ENCODE assay signal across 19 mouse cellular contexts in genomic region chr13:29940071-29940470, GRCm38 (mm10).
"Had no signal": no experiment of that assay in that cellular context is flagged by ENCODE, and none has a peak within 500 bp of the region (broad histone marks: within the 10 kb centered on the region; RNA-seq: fewer than 3 reads in every experiment).

No protein-coding gene starts in this region.

- H3K27ac ChIP-seq: layer of hippocampus, adult 2 months; left cerebral cortex, adult 2 months; limb, embryonic 12.5 days; liver, embryonic 13.5 days; midbrain, embryonic 10.5 days; midbrain, embryonic 13.5 days; neural tube, embryonic 13.5 days; stomach, embryonic 15.5 days had no signal

- H3K4me3 ChIP-seq: layer of hippocampus, adult 2 months; left cerebral cortex, adult 2 months; limb, embryonic 12.5 days; liver, embryonic 13.5 days; megakaryocyte, embryonic 14.5 days; midbrain, embryonic 10.5 days; midbrain, embryonic 13.5 days; myocyte; neural tube, embryonic 13.5 days; stomach, embryonic 15.5 days had no signal

- H3K4me2 ChIP-seq: limb, embryonic 12.5 days; liver, embryonic 13.5 days; lung, embryonic 14.5 days; midbrain, embryonic 13.5 days; neural tube, embryonic 13.5 days; stomach, embryonic 15.5 days had no signal

- H3K9me3 ChIP-seq: liver, embryonic 13.5 days; megakaryocyte, embryonic 14.5 days; midbrain, embryonic 13.5 days; neural tube, embryonic 13.5 days; stomach, embryonic 15.5 days had no signal

- H3K9ac ChIP-seq: limb, embryonic 12.5 days; liver, embryonic 13.5 days; lung, embryonic 14.5 days; midbrain, embryonic 13.5 days; neural tube, embryonic 13.5 days; stomach, embryonic 15.5 days had no signal

- ATAC-seq: lung, postnatal 0 days; midbrain, embryonic 13.5 days; midbrain, embryonic 16.5 days had no signal

- DNase-seq: layer of hippocampus, postnatal 36 days; liver; liver, embryonic 13.5 days; lung, embryonic 14.5 days; retina, postnatal 1 day; right cerebral cortex, postnatal 25 days; spleen, adult 18-20 months; thymus, postnatal 25 days had no signal

- H3K27me3 ChIP-seq: limb, embryonic 12.5 days; liver, embryonic 13.5 days; megakaryocyte, embryonic 14.5 days; midbrain, embryonic 13.5 days; neural tube, embryonic 13.5 days; stomach, embryonic 15.5 days had no signal

- H3K4me1 ChIP-seq: midbrain, embryonic 10.5 days; midbrain, embryonic 13.5 days; neural tube, embryonic 13.5 days had no signal
